In the genomic region with DNA sequence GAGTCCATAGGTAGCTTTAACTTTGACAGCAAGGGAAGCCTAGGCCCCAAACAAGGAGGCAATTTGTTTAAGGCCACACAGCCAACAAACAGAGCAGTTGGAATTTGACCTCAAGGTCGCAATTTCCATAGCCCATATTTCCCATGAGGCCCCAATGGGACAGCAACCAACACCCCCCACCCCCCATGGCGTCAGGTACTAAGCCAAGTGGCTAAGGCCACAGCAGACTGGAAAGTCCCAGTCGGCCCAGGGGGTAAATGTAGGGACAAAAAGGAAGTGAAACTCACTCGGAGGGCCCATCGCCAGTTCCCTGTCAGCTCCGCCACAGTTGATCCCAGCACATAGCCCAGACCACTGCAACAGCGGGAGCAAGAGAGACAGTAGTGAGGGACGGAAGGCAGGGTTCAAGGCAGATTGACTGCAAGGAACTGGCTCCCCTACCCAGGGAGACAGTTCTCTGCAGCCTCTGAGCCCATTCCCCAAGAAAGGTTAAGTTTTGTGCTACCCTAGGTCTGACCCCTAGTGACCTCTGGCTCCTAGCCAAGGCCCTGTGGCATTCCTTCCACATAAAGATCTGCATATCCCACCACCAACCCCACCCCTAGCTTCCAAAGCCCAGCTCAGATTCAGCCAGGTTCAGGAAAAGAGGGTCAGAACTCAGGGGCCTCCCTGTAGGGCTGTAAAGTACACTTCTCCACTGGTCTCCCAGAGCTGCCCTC, we compare ENCODE assay signal across 10 mouse cellular contexts. TPM values are rescaled to one million over a fixed set of nuclear protein-coding genes. Genes with fewer than 3 reads are reported as not detected.
DNase-seq lines count a peak whose midpoint lies in the region; ATAC-seq and TF ChIP-seq lines count a peak whose summit lies in the region.
"Had no signal": no experiment of that assay in that cellular context is flagged by ENCODE, and none has a peak within 500 bp of the region (broad histone marks: within the 10 kb centered on the region; RNA-seq: fewer than 3 reads in every experiment).

No protein-coding gene starts in this region.

- no peak overlapping the region for H3K9ac ChIP-seq in hindbrain, embryonic 11.5 days (ENCODE audit: low read depth, low read length)
- H3K9ac ChIP-seq in hindbrain, embryonic 14.5 days: no peak overlapping the region
- H3K9ac ChIP-seq: limb, embryonic 12.5 days had no signal

- no peak for TF ChIP-seq POLR2A in lung, adult 2 months (IDR thresholded peaks at IDR 0.05; ENCODE audit: borderline replicate concordance, extremely low read depth, low read depth, low read length)

- H3K27me3 ChIP-seq in embryonic facial prominence, embryonic 10.5 days (replicated peaks; ENCODE audit: low read depth, poor library complexity, severe bottlenecking): no peaks in the 10 kb centered on the region
- H3K27me3 ChIP-seq in hindbrain, embryonic 11.5 days (ENCODE audit: control insufficient read depth, insufficient read depth, low read length): no peaks in the 10 kb centered on the region
- no peaks in the 10 kb centered on the region for H3K27me3 ChIP-seq in hindbrain, embryonic 14.5 days (ENCODE audit: control insufficient read depth, insufficient read depth, low read length)
- H3K27me3 ChIP-seq: limb, embryonic 12.5 days had no signal

- no peaks in the 10 kb centered on the region for H3K4me1 ChIP-seq in lung, adult 2 months (ENCODE audit: control insufficient read depth, insufficient read depth, low read length)
- peaks cover 18% of the 10 kb centered on the region for H3K4me1 ChIP-seq in embryonic facial prominence, embryonic 10.5 days
- no peaks in the 10 kb centered on the region for H3K4me1 ChIP-seq in hindbrain, embryonic 11.5 days (replicated peaks; ENCODE audit: control insufficient read depth, insufficient read depth, low read length)
- H3K4me1 ChIP-seq in hindbrain, embryonic 14.5 days (replicated peaks; ENCODE audit: control insufficient read depth, insufficient read depth, low read length): no peaks in the 10 kb centered on the region
- H3K4me1 ChIP-seq: limb, embryonic 12.5 days had no signal

- ATAC-seq in hindbrain, embryonic 11.5 days (ENCODE audit: low FRiP score): no peak
- ATAC-seq in hindbrain, embryonic 14.5 days (ENCODE audit: low FRiP score): no peak

- DNase-seq in lung, adult 18-20 months: peak; percentile 20 to 44
- DNase-seq in lung, adult 2 months: no peak
- DNase-seq in embryonic facial prominence, embryonic 10.5 days (ENCODE audit: low spot score): peak; percentile 15
- peak; percentile 55 for DNase-seq in kidney, postnatal 14 days
- DNase-seq in spleen, adult 12 weeks (ENCODE audit: low spot score): peak; percentile 8
- no peak for DNase-seq in hindbrain, embryonic 11.5 days (ENCODE audit: low spot score)
- no peak for DNase-seq in hindbrain, embryonic 14.5 days (ENCODE audit: low spot score)
- no peak for DNase-seq in Muller cell, postnatal 12 days (ENCODE audit: inconsistent ontology term)

- no peak overlapping the region for H3K4me2 ChIP-seq in hindbrain, embryonic 11.5 days (replicated peaks; ENCODE audit: low read depth, low read length)
- H3K4me2 ChIP-seq in hindbrain, embryonic 14.5 days (replicated peaks): no peak overlapping the region
- H3K4me2 ChIP-seq: limb, embryonic 12.5 days had no signal

- no peak for TF ChIP-seq CTCF in lung, adult 2 months (IDR thresholded peaks at IDR 0.05; ENCODE audit: insufficient read depth, low read length)

- H3K4me3 ChIP-seq in lung, adult 2 months (replicated peaks; ENCODE audit: extremely low read depth, low read depth, low read length): no peak overlapping the region
- H3K4me3 ChIP-seq in embryonic facial prominence, embryonic 10.5 days: no peak overlapping the region
- H3K4me3 ChIP-seq in hindbrain, embryonic 11.5 days (ENCODE audit: low read depth, low read length): no peak overlapping the region
- no peak overlapping the region for H3K4me3 ChIP-seq in hindbrain, embryonic 14.5 days (replicated peaks; ENCODE audit: low read length)
- H3K4me3 ChIP-seq: forebrain, embryonic 10.5 days; limb, embryonic 12.5 days had no signal

- 47% methylated on average over 8 of the region's 8 CpGs for WGBS in lung, adult 2 months
- 43% methylated on average over 8 of the region's 8 CpGs for WGBS in embryonic facial prominence, embryonic 10.5 days
- 49% methylated on average over 8 of the region's 8 CpGs for WGBS in hindbrain, embryonic 11.5 days
- 65% methylated on average over 8 of the region's 8 CpGs for WGBS in hindbrain, embryonic 14.5 days

- H3K36me3 ChIP-seq in embryonic facial prominence, embryonic 10.5 days (replicated peaks): no peaks in the 10 kb centered on the region
- H3K36me3 ChIP-seq in hindbrain, embryonic 11.5 days (ENCODE audit: control insufficient read depth, insufficient read depth, low read length): no peaks in the 10 kb centered on the region
- H3K36me3 ChIP-seq in hindbrain, embryonic 14.5 days (replicated peaks; ENCODE audit: control insufficient read depth, insufficient read depth): no peaks in the 10 kb centered on the region
- H3K36me3 ChIP-seq: forebrain, embryonic 10.5 days; limb, embryonic 12.5 days had no signal

- peaks cover 4% of the 10 kb centered on the region; the same call in 1 of the 2 replicates for H3K9me3 ChIP-seq in embryonic facial prominence, embryonic 10.5 days
- H3K9me3 ChIP-seq in hindbrain, embryonic 11.5 days (ENCODE audit: control insufficient read depth, low read length): no peaks in the 10 kb centered on the region
- no peaks in the 10 kb centered on the region for H3K9me3 ChIP-seq in hindbrain, embryonic 14.5 days (ENCODE audit: control insufficient read depth, low read length)
- H3K9me3 ChIP-seq: limb, embryonic 12.5 days had no signal

- H3K27ac ChIP-seq in embryonic facial prominence, embryonic 10.5 days (replicated peaks): no peak overlapping the region
- H3K27ac ChIP-seq in hindbrain, embryonic 11.5 days (ENCODE audit: low read depth, low read length): no peak overlapping the region
- H3K27ac ChIP-seq in hindbrain, embryonic 14.5 days: no peak overlapping the region
- H3K27ac ChIP-seq: forebrain, embryonic 10.5 days; limb, embryonic 12.5 days had no signal

RNA-seq across cellular contexts. Expression of a gene that starts 12.1 kb away (rescaled TPM):
- 1.1 and 1.4 TPM in 2 replicates for polyA plus RNA-seq in lung, adult 2 months (2012; rRNA removed)
- polyA plus RNA-seq in embryonic facial prominence, embryonic 10.5 days (2016; fragmentation: Nextera tagmentation; extraction: Ambion mirVana): 0.04 and 0.14 TPM in 2 replicates
- polyA plus RNA-seq in hindbrain, embryonic 11.5 days (2014; fragmentation: Nextera tagmentation; extraction: Ambion mirVana): not detected in 2 replicates
- 0.11 and 0.23 TPM in 2 replicates for polyA plus RNA-seq in hindbrain, embryonic 14.5 days (2014; fragmentation: Nextera tagmentation; extraction: Ambion mirVana)
- polyA plus RNA-seq: limb, embryonic 12.5 days had no signal

RNA-seq across cellular contexts. Expression of a gene that starts 48.5 kb away (rescaled TPM):
- polyA plus RNA-seq in lung, adult 2 months (2012; rRNA removed): 103 and 126 TPM in 2 replicates
- 3.3 TPM in 2 replicates for polyA plus RNA-seq in embryonic facial prominence, embryonic 10.5 days (2016; fragmentation: Nextera tagmentation; extraction: Ambion mirVana)
- polyA plus RNA-seq in hindbrain, embryonic 11.5 days (2014; fragmentation: Nextera tagmentation; extraction: Ambion mirVana): 5.3 and 6.2 TPM in 2 replicates
- polyA plus RNA-seq in hindbrain, embryonic 14.5 days (2014; fragmentation: Nextera tagmentation; extraction: Ambion mirVana): 11.9 and 12.4 TPM in 2 replicates

Comparison
In these comparisons a context has a peak if more than half of its experiments do, and no peak if none do; other contexts are left out.
1. DNase-seq: peak in lung, adult 18-20 months (2 of 2), embryonic facial prominence, embryonic 10.5 days (single experiment), kidney, postnatal 14 days (single experiment) and spleen, adult 12 weeks (single experiment); none in lung, adult 2 months (single experiment), hindbrain, embryonic 11.5 days (single experiment), hindbrain, embryonic 14.5 days (single experiment) and Muller cell, postnatal 12 days (single experiment).